Comparison of ENCODE assay signal across 8 mouse cellular contexts in genomic region chr11:116076836-116077235, GRCm38 (mm10). TPM values are rescaled to one million over a fixed set of nuclear protein-coding genes. Genes with fewer than 3 reads are reported as not detected.
DNase-seq lines count a peak whose midpoint lies in the region; ATAC-seq lines count a peak whose summit lies in the region.

No protein-coding gene starts in this region.

- peaks cover 19% of the 10 kb centered on the region for H3K4me1 ChIP-seq in forebrain, embryonic 12.5 days
- no peaks in the 10 kb centered on the region for H3K4me1 ChIP-seq in forebrain, embryonic 14.5 days (ENCODE audit: control insufficient read depth, insufficient read depth, low read length)
- H3K4me1 ChIP-seq in erythroblast, embryonic 14.5 days (ENCODE audit: control insufficient read depth), result peaks cover 83% of the 10 kb centered on the region
- H3K4me1 ChIP-seq in megakaryocyte, embryonic 14.5 days, result peaks cover 99% of the 10 kb centered on the region
- peaks cover 16% of the 10 kb centered on the region for H3K4me1 ChIP-seq in midbrain, embryonic 13.5 days (replicated peaks)

- no peak overlapping the region for H3K4me3 ChIP-seq in forebrain, embryonic 12.5 days (replicated peaks)
- H3K4me3 ChIP-seq in forebrain, embryonic 14.5 days (ENCODE audit: low read depth, low read length), result no peak overlapping the region
- H3K4me3 ChIP-seq in erythroblast, embryonic 14.5 days (replicated peaks), result peak overlapping the region; percentile 82
- H3K4me3 ChIP-seq in megakaryocyte, embryonic 14.5 days (replicated peaks), result peak overlapping the region; percentile 96
- H3K4me3 ChIP-seq in midbrain, embryonic 13.5 days (replicated peaks), result no peak overlapping the region

- H3K36me3 ChIP-seq in forebrain, embryonic 12.5 days (replicated peaks), result peaks cover 33% of the 10 kb centered on the region
- H3K36me3 ChIP-seq in forebrain, embryonic 14.5 days (ENCODE audit: control insufficient read depth, insufficient read depth, low read length), result peaks cover 34% of the 10 kb centered on the region
- H3K36me3 ChIP-seq in erythroblast, embryonic 14.5 days (ENCODE audit: control insufficient read depth), result peaks cover 89% of the 10 kb centered on the region
- peaks cover 82% of the 10 kb centered on the region for H3K36me3 ChIP-seq in megakaryocyte, embryonic 14.5 days (replicated peaks; ENCODE audit: low read length)
- peaks cover 30% of the 10 kb centered on the region for H3K36me3 ChIP-seq in midbrain, embryonic 13.5 days

- no peak for DNase-seq in forebrain, embryonic 14.5 days (ENCODE audit: low spot score)
- peak; percentile 45 to 52 for DNase-seq in B cell, adult 2 months
- DNase-seq in embryo, embryonic 10 days (ENCODE audit: low spot score), result no peak
- no peak for DNase-seq in right cerebral cortex, postnatal 4 days

- 0 out of 2 replicates have a peak overlapping the region, but pooled peaks have one; percentile 4 for H3K9ac ChIP-seq in forebrain, embryonic 12.5 days
- no peak overlapping the region for H3K9ac ChIP-seq in forebrain, embryonic 14.5 days (ENCODE audit: low read length)
- no peak overlapping the region for H3K9ac ChIP-seq in midbrain, embryonic 13.5 days (replicated peaks)

- WGBS in forebrain, embryonic 12.5 days, result 92% methylated on average over 7 of the region's 7 CpGs
- WGBS in forebrain, embryonic 14.5 days, result 89% methylated on average over 7 of the region's 7 CpGs
- 79% methylated on average over 7 of the region's 7 CpGs for WGBS in midbrain, embryonic 13.5 days

- no peaks in the 10 kb centered on the region for H3K9me3 ChIP-seq in forebrain, embryonic 12.5 days
- no peaks in the 10 kb centered on the region for H3K9me3 ChIP-seq in forebrain, embryonic 14.5 days (replicated peaks; ENCODE audit: control insufficient read depth, low read length)
- no peaks in the 10 kb centered on the region for H3K9me3 ChIP-seq in erythroblast, embryonic 14.5 days (ENCODE audit: control insufficient read depth, low read length)
- no peaks in the 10 kb centered on the region for H3K9me3 ChIP-seq in megakaryocyte, embryonic 14.5 days
- H3K9me3 ChIP-seq in midbrain, embryonic 13.5 days, result no peaks in the 10 kb centered on the region

- H3K27ac ChIP-seq in forebrain, embryonic 12.5 days, result no peak overlapping the region
- no peak overlapping the region for H3K27ac ChIP-seq in forebrain, embryonic 14.5 days (ENCODE audit: low read depth, low read length)
- no peak overlapping the region for H3K27ac ChIP-seq in midbrain, embryonic 13.5 days

- no peak overlapping the region for H3K4me2 ChIP-seq in forebrain, embryonic 12.5 days
- no peak overlapping the region for H3K4me2 ChIP-seq in forebrain, embryonic 14.5 days (ENCODE audit: low read length)
- H3K4me2 ChIP-seq in midbrain, embryonic 13.5 days (replicated peaks), result no peak overlapping the region

- H3K27me3 ChIP-seq in forebrain, embryonic 12.5 days, result no peaks in the 10 kb centered on the region
- H3K27me3 ChIP-seq in forebrain, embryonic 14.5 days (replicated peaks; ENCODE audit: control insufficient read depth, insufficient read depth, low read length), result no peaks in the 10 kb centered on the region
- H3K27me3 ChIP-seq in erythroblast, embryonic 14.5 days (ENCODE audit: control insufficient read depth), result no peaks in the 10 kb centered on the region
- no peaks in the 10 kb centered on the region for H3K27me3 ChIP-seq in megakaryocyte, embryonic 14.5 days (replicated peaks)
- H3K27me3 ChIP-seq in midbrain, embryonic 13.5 days, result no peaks in the 10 kb centered on the region

- no peak for ATAC-seq in forebrain, embryonic 12.5 days (ENCODE audit: low FRiP score)
- ATAC-seq in forebrain, embryonic 14.5 days, result no peak
- no peak for ATAC-seq in midbrain, embryonic 13.5 days

RNA-seq across cellular contexts. Expression of gene Unc13d, which starts 0.9 kb away (rescaled TPM):
- 0.69 and 0.73 TPM in 2 replicates for polyA plus RNA-seq in forebrain, embryonic 12.5 days (2016; fragmentation: Nextera tagmentation; extraction: Ambion mirVana)
- polyA plus RNA-seq in forebrain, embryonic 14.5 days (2014; fragmentation: Nextera tagmentation; extraction: Ambion mirVana), result 0.19 and 0.62 TPM in 2 replicates
- 14.5 and 18.2 TPM in 2 replicates for polyA plus RNA-seq in erythroblast, embryonic 14.5 days (2012)
- polyA plus RNA-seq in megakaryocyte, embryonic 14.5 days (2012; ENCODE audit: insufficient read depth, low replicate concordance), result 221 and 384 TPM in 2 replicates
- polyA plus RNA-seq in midbrain, embryonic 13.5 days (2015; fragmentation: Nextera tagmentation; extraction: Ambion mirVana), result 1.2 TPM in 2 replicates

RNA-seq across cellular contexts. Expression of gene Wbp2, which starts 10.0 kb away (rescaled TPM):
- polyA plus RNA-seq in forebrain, embryonic 12.5 days (2016; fragmentation: Nextera tagmentation; extraction: Ambion mirVana), result 92.3 and 101 TPM in 2 replicates
- polyA plus RNA-seq in forebrain, embryonic 14.5 days (2014; fragmentation: Nextera tagmentation; extraction: Ambion mirVana), result 145 and 166 TPM in 2 replicates
- 142 and 153 TPM in 2 replicates for polyA plus RNA-seq in erythroblast, embryonic 14.5 days (2012)
- polyA plus RNA-seq in megakaryocyte, embryonic 14.5 days (2012; ENCODE audit: insufficient read depth, low replicate concordance), result 842 and 1,717 TPM in 2 replicates
- 128 and 132 TPM in 2 replicates for polyA plus RNA-seq in midbrain, embryonic 13.5 days (2015; fragmentation: Nextera tagmentation; extraction: Ambion mirVana)

RNA-seq across cellular contexts. Expression of gene Unk, which starts 46.7 kb away (rescaled TPM):
- 47.9 and 50.4 TPM in 2 replicates for polyA plus RNA-seq in forebrain, embryonic 12.5 days (2016; fragmentation: Nextera tagmentation; extraction: Ambion mirVana)
- polyA plus RNA-seq in forebrain, embryonic 14.5 days (2014; fragmentation: Nextera tagmentation; extraction: Ambion mirVana), result 23.4 and 24.9 TPM in 2 replicates
- polyA plus RNA-seq in erythroblast, embryonic 14.5 days (2012), result 3.6 and 3.8 TPM in 2 replicates
- polyA plus RNA-seq in megakaryocyte, embryonic 14.5 days (2012; ENCODE audit: insufficient read depth, low replicate concordance), result 18.8 and 53.4 TPM in 2 replicates
- polyA plus RNA-seq in midbrain, embryonic 13.5 days (2015; fragmentation: Nextera tagmentation; extraction: Ambion mirVana), result 41.1 and 43.7 TPM in 2 replicates

RNA-seq across cellular contexts. Expression of gene H3f3b, which starts 49.1 kb away (rescaled TPM):
- polyA plus RNA-seq in forebrain, embryonic 12.5 days (2016; fragmentation: Nextera tagmentation; extraction: Ambion mirVana), result 2,341 and 2,432 TPM in 2 replicates
- 2,620 and 3,081 TPM in 2 replicates for polyA plus RNA-seq in forebrain, embryonic 14.5 days (2014; fragmentation: Nextera tagmentation; extraction: Ambion mirVana)
- 117 and 150 TPM in 2 replicates for polyA plus RNA-seq in erythroblast, embryonic 14.5 days (2012)
- polyA plus RNA-seq in megakaryocyte, embryonic 14.5 days (2012; ENCODE audit: insufficient read depth, low replicate concordance), result 819 and 908 TPM in 2 replicates
- polyA plus RNA-seq in midbrain, embryonic 13.5 days (2015; fragmentation: Nextera tagmentation; extraction: Ambion mirVana), result 2,611 and 2,977 TPM in 2 replicates

RNA-seq across cellular contexts. Expression of gene Trim47, which starts 50.2 kb away (rescaled TPM):
- 2.7 and 3.2 TPM in 2 replicates for polyA plus RNA-seq in forebrain, embryonic 12.5 days (2016; fragmentation: Nextera tagmentation; extraction: Ambion mirVana)
- polyA plus RNA-seq in forebrain, embryonic 14.5 days (2014; fragmentation: Nextera tagmentation; extraction: Ambion mirVana), result 4.0 and 6.0 TPM in 2 replicates
- 0.10 and 0.17 TPM in 2 replicates for polyA plus RNA-seq in erythroblast, embryonic 14.5 days (2012)
- 6.9 and 23.5 TPM in 2 replicates for polyA plus RNA-seq in megakaryocyte, embryonic 14.5 days (2012; ENCODE audit: insufficient read depth, low replicate concordance)
- polyA plus RNA-seq in midbrain, embryonic 13.5 days (2015; fragmentation: Nextera tagmentation; extraction: Ambion mirVana), result 2.0 and 3.4 TPM in 2 replicates

Comparison
In these comparisons a context has a peak if more than half of its experiments do, and no peak if none do; other contexts are left out.
1. H3K4me3 ChIP-seq: peak in erythroblast, embryonic 14.5 days (single experiment) and megakaryocyte, embryonic 14.5 days (single experiment); none in forebrain, embryonic 12.5 days (single experiment), forebrain, embryonic 14.5 days (single experiment) and midbrain, embryonic 13.5 days (single experiment).
2. DNase-seq: peak in B cell, adult 2 months (2 of 2); none in forebrain, embryonic 14.5 days (single experiment), embryo, embryonic 10 days (single experiment) and right cerebral cortex, postnatal 4 days (single experiment).
3. RNA of gene Unc13d, which starts 0.9 kb away (polyA plus RNA-seq): 221 to 384 TPM in megakaryocyte, embryonic 14.5 days; 14.5 to 18.2 TPM in erythroblast, embryonic 14.5 days, 1.2 TPM in midbrain, embryonic 13.5 days, 0.69 to 0.73 TPM in forebrain, embryonic 12.5 days and 0.19 to 0.62 TPM in forebrain, embryonic 14.5 days; every median in the first group is over 10 times any median in the second.